Mouse (Mus musculus) embryonic facial prominence, embryonic 14.5 days (tissue): Measurements from ENCODE around the gene Cdk9. TPM values are rescaled to one million over a fixed set of nuclear protein-coding genes. Genes with fewer than 3 reads are reported as not detected.

ENCODE experiments used
- ATAC-seq: fragments of 200-750 bp; cut with Nextera tagmentation; 2 replicates; pipeline ENCODE4 v1.8.0; 2017; ENCODE audit warnings: low read depth, moderate number of reproducible peaks, moderate TSS enrichment
- DNase-seq: peaks from one replicate; pipeline ENCODE4 v3.0.0-alpha.2; 2015; ENCODE audit warnings: low spot score
- H3K27ac ChIP-seq: fragments of 300-500 bp; sonication (generic); replicated peaks from 2 replicates; pipeline ENCODE4 v1.5.1; 2014; ENCODE audit warnings: low read depth, mild to moderate bottlenecking, low read length, moderate library complexity
- H3K27me3 ChIP-seq: fragments of 300-500 bp; sonication (generic); replicated peaks from 2 replicates; pipeline ENCODE4 v1.6.1; 2014; ENCODE audit warnings: low read length; ENCODE audit not compliant: control insufficient read depth, insufficient read depth
- H3K36me3 ChIP-seq: fragments of 300-500 bp; sonication (generic); 2 replicates; pipeline ENCODE4 v1.6.1; 2014; ENCODE audit warnings: low read length, mixed read lengths; ENCODE audit not compliant: control insufficient read depth, insufficient read depth
- H3K4me1 ChIP-seq: fragments of 300-500 bp; sonication (generic); 2 replicates; pipeline ENCODE4 v1.6.1; 2014; ENCODE audit warnings: antibody characterized with exemption, low read length; ENCODE audit not compliant: control insufficient read depth, insufficient read depth
- H3K4me2 ChIP-seq: fragments of 300-500 bp; sonication (generic); 2 replicates; pipeline ENCODE4 v1.6.1; 2014; ENCODE audit warnings: low read depth, mild to moderate bottlenecking, low read length, moderate library complexity, mixed read lengths
- H3K4me3 ChIP-seq: fragments of 300-500 bp; sonication (generic); 2 replicates; pipeline ENCODE4 v1.5.1; 2014; ENCODE audit warnings: low read depth, mild to moderate bottlenecking, low read length
- H3K9ac ChIP-seq: fragments of 300-500 bp; sonication (generic); 2 replicates; pipeline ENCODE4 v1.6.1; 2014; ENCODE audit warnings: low read depth, mild to moderate bottlenecking, low read length, moderate library complexity, mixed read lengths
- H3K9me3 ChIP-seq: fragments of 300-500 bp; sonication (generic); 2 replicates; pipeline ENCODE4 v1.6.1; 2016; ENCODE audit warnings: low read length; ENCODE audit not compliant: control insufficient read depth
- WGBS: fragments of 180-500 bp; shearing (Covaris S2); extraction: QIAGEN DNeasy Blood & Tissue Kit; methylation state at CpG from one replicate; pipeline ENCODE4 v1.1.7; 2014; 5-methylcytosine and 5-hydroxymethylcytosine counted together
- polyA plus RNA-seq: library from polyadenylated mRNA; unstranded; fragments of >200 nt; fragmentation: Nextera tagmentation; extraction: Ambion mirVana; gene quantifications from 2 replicates; pipeline ENCODE4 v1.2.1, GENCODE M21; 2014

Gene Cdk9
- polyA plus RNA-seq, 1 experiment from 2014 or later, result 67.4 TPM

DNA sequence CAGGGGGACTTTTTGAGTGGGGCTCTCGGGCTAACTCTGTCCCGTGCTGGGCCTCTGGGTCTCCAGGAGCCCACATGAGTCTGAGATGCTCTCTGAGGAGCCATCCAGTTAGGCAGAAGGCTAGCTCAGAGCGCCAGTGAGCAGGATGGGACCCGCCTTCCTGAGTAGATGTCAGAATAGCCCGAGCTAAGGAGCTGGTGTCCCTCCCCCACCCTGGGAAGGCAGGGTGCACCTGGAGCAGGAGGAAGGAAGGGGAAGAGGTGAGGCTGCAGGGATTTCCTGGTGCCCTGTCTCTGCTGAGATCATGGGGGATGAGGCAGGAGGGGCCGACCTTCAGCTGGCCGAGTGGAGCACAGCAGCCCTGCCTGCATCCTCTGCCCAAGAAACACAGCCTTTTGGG, 15.6 kb upstream of the Cdk9 start:
- Histone ChIP-seq H3K4me1 (peaks cover 17% of the 10 kb centered on the region), H3K27ac (no peak overlapping the region; the same call in 1 of the 2 replicates), H3K4me3 (peak overlapping the region; percentile 33), H3K27me3 (no peaks in the 10 kb centered on the region), H3K9ac (peak overlapping the region; percentile 53; the same call in 1 of the 2 replicates), H3K9me3 (no peaks in the 10 kb centered on the region), H3K4me2 (peak overlapping the region; percentile 58), H3K36me3 (no peaks in the 10 kb centered on the region)
- DNase-seq (no peak), ATAC-seq (no peak)
- 40% methylated on average over 7 of the region's 7 CpGs for WGBS

- WGBS, result under 1% methylated on average over 16 of the region's 16 CpGs
These were observed 14.6 kb upstream of the Cdk9 start for GRCm38 (mm10) chr2:32727435-32727834.

DNA sequence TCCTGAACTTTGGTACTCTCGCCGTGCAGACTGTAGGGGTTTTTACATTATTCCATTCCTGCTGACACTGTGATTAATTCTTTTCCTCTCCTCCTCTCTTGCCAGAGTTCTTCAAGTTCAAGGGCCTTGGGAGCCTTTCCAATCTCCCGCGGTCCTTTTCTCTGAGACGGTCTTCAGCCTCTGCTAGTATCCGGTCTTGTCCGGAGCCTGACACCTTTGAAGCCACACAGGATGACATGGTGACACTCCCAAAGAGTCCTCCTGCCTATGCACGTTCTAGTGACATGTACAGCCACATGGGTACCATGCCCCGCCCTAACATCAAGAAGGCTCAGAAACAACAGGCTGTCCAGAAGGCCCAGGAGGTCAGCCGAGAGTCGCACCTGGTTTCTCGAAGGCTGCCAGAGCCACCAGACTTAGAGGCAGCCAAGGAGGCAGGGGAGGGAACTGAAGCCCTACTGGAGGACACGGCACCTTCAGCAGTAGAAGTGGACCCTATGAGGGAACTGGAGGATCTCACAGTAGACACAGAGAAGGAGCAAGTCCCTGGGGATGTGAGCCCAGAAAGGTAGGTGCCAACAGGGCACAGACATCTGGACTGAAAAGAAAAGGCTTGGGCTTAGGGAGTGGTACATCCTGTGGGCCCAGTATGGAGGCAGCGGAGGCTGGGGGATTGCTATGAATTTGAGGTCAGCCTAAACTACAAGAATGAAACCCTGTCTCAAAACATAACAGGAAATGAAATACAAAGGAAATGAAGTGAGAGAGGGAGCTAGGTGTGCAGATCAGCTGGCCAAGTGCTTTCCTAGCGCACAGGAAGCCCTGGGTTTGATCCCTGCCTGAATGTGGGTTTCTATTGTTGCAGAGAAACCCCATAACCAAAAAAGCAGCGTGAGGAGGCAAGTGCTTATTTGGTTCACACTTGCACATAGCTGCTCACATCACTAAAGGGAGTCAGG, 12.2 kb upstream of the Cdk9 start:
- DNase-seq (no peak), ATAC-seq (no peak)
- no peak overlapping the region for H3K4me3 ChIP-seq
- peaks cover 22% of the 10 kb centered on the region for H3K4me1 ChIP-seq
- no peak overlapping the region for H3K27ac ChIP-seq
- WGBS, result 73% methylated on average over 16 of the region's 16 CpGs
- no peak overlapping the region for H3K9ac ChIP-seq
- H3K4me2 ChIP-seq, result no peak overlapping the region
- H3K27me3 ChIP-seq, result no peaks in the 10 kb centered on the region
- H3K36me3 ChIP-seq, result no peaks in the 10 kb centered on the region
- H3K9me3 ChIP-seq, result no peaks in the 10 kb centered on the region

More at GRCm38 (mm10) chr2:32727435-32727834, 14.6 kb upstream of the Cdk9 start:
- no peaks in the 10 kb centered on the region for H3K9me3 ChIP-seq
- peak overlapping the region; percentile 33 for H3K4me3 ChIP-seq
- H3K4me1 ChIP-seq, result peaks cover 17% of the 10 kb centered on the region
- ATAC-seq (peak; percentile 98), DNase-seq (peak; percentile 98)
- H3K27me3 ChIP-seq, result no peaks in the 10 kb centered on the region
- peak overlapping the region; percentile 58 for H3K4me2 ChIP-seq
- no peak overlapping the region for H3K27ac ChIP-seq
- H3K36me3 ChIP-seq, result no peaks in the 10 kb centered on the region
- H3K9ac ChIP-seq, result peak overlapping the region; percentile 53

DNA sequence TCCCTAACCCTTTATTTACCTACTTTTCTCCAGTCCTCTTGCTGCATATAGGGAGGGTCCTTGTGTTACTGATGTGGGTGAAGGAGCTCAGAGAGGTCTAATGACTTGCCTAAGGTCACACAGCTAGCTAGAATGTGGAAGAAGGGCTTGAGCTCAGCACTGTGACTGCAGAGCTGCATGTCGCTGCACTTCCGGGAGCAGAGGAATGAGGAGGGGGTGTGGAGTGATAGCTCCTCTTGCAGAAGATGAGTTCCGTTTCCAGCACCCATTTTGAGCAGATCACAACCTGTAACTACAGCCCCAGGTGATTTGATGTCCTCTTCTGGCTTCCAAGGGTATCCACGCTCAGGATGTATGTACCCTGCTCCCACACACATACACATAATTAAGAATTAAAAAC, 11.3 kb upstream of the Cdk9 start:
- Histone ChIP-seq H3K9ac (no peak overlapping the region), H3K36me3 (no peaks in the 10 kb centered on the region), H3K27ac (no peak overlapping the region), H3K9me3 (no peaks in the 10 kb centered on the region), H3K4me1 (peaks cover 20% of the 10 kb centered on the region; the same call in 1 of the 2 replicates), H3K4me2 (no peak overlapping the region), H3K27me3 (no peaks in the 10 kb centered on the region), H3K4me3 (no peak overlapping the region)
- ATAC-seq (no peak), DNase-seq (no peak)
- 69% methylated on average over 4 of the region's 4 CpGs for WGBS

DNA sequence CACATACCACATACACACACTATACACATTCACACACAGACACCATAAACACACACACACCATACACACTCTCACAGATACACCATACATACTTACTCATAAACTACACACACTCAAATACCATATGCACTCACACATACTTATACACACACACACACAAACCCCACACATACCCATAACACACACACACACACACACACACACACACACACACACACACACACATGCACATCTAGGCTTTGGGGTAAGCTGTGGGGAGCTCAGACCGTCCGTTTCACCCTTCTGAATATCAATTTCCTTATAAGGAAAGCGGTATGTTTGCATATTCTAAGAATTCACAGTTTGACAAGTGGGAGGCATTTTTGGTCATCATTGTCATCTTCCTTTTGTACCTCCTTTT, 9.7 kb upstream of the Cdk9 start:
- Histone ChIP-seq H3K4me1 (peaks cover 20% of the 10 kb centered on the region; the same call in 1 of the 2 replicates), H3K9me3 (no peaks in the 10 kb centered on the region), H3K36me3 (no peaks in the 10 kb centered on the region), H3K4me2 (peak overlapping the region; percentile 42; the same call in 1 of the 2 replicates), H3K9ac (no peak overlapping the region), H3K27ac (no peak overlapping the region), H3K4me3 (no peak overlapping the region; the same call in 1 of the 2 replicates), H3K27me3 (no peaks in the 10 kb centered on the region)
- no peak for DNase-seq
- 55% methylated on average over 3 of the region's 3 CpGs for WGBS
- ATAC-seq, result no peak

GRCm38 (mm10) chr2:32722046-32722445, 9.2 kb upstream of the Cdk9 start:
- 49% methylated on average over 6 of the region's 6 CpGs for WGBS
- H3K4me3 ChIP-seq, result peak overlapping the region; percentile 11

GRCm38 (mm10) chr2:32720681-32721229, 7.9 kb upstream of the Cdk9 start, which contains the start of gene Sh2d3c:
Gene Sh2d3c (plus strand): TSS chr2:32721055.
- peak within 1 kb of the TSS; percentile 35 for H3K27ac ChIP-seq
- no peaks in the 10 kb centered on the region for H3K36me3 ChIP-seq
- H3K4me3 ChIP-seq, result peak within 1 kb of the TSS; percentile 11
- DNase-seq (peak; percentile 74), ATAC-seq (peak; percentile 53)
- no peaks in the 10 kb centered on the region for H3K9me3 ChIP-seq
- peak within 1 kb of the TSS; percentile 42 for H3K4me2 ChIP-seq
- 30% methylated on average over 8 of the region's 8 CpGs for WGBS
- H3K4me1 ChIP-seq, result peaks cover 20% of the 10 kb centered on the region; the same call in 1 of the 2 replicates
- H3K27me3 ChIP-seq, result no peaks in the 10 kb centered on the region
- H3K9ac ChIP-seq, result peak within 1 kb of the TSS; percentile 38

More at GRCm38 (mm10) chr2:32722046-32722445, 9.2 kb upstream of the Cdk9 start:
- Histone ChIP-seq H3K9ac (peak overlapping the region; percentile 38), H3K4me2 (peak overlapping the region; percentile 42), H3K9me3 (no peaks in the 10 kb centered on the region), H3K27me3 (no peaks in the 10 kb centered on the region), H3K36me3 (no peaks in the 10 kb centered on the region), H3K4me1 (peaks cover 20% of the 10 kb centered on the region; the same call in 1 of the 2 replicates), H3K27ac (no peak overlapping the region)
- ATAC-seq, result no peak
- no peak for DNase-seq

DNA sequence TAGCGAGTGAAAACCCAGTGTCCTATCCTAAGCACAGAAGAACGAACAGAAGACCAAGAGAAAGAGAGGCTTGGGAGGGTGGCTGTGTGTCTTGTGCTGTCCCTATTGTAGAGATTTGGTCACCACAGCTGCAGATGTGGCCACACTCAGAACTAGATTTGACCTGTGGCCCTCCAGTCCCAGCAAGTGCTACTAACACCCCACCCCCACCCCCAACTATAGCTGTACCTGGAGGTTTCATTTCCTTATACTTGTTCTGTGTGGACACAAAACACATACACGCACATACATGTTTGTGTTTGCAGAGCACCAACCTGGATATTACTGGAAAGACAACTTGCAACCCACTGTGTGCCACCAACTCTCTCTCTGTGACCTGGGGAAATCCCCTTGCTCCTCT, 7.2 kb upstream of the Cdk9 start:
- whole genome bisulfite sequencing, result 89% methylated on average over 3 of the region's 3 CpGs
- ATAC-seq, result no peak

More for the DNA sequence above, 7.2 kb upstream of the Cdk9 start:
- Histone ChIP-seq H3K9ac (no peak overlapping the region), H3K4me1 (peaks cover 20% of the 10 kb centered on the region; the same call in 1 of the 2 replicates), H3K9me3 (no peaks in the 10 kb centered on the region), H3K27me3 (no peaks in the 10 kb centered on the region), H3K27ac (no peak overlapping the region), H3K4me3 (no peak overlapping the region), H3K4me2 (no peak overlapping the region), H3K36me3 (no peaks in the 10 kb centered on the region)
- DNase-seq, result no peak
